ENCODE assay signal across 8 mouse cellular contexts in genomic region chr2:170220871-170221369, GRCm38 (mm10).
DNase-seq lines count a peak whose midpoint lies in the region; ATAC-seq and TF ChIP-seq lines count a peak whose summit lies in the region.

No protein-coding gene starts in this region.

- H3K36me3 ChIP-seq in embryonic facial prominence, embryonic 13.5 days: no peaks in the 10 kb centered on the region
- no peaks in the 10 kb centered on the region for H3K36me3 ChIP-seq in heart, embryonic 12.5 days
- H3K36me3 ChIP-seq in kidney, embryonic 14.5 days (ENCODE audit: control insufficient read depth, insufficient read depth, low read length): no peaks in the 10 kb centered on the region
- no peaks in the 10 kb centered on the region for H3K36me3 ChIP-seq in lung, embryonic 14.5 days (ENCODE audit: insufficient read depth)
- no peaks in the 10 kb centered on the region for H3K36me3 ChIP-seq in neural tube, embryonic 12.5 days

- no peak for TF ChIP-seq CTCF in lung, embryonic 14.5 days (IDR thresholded peaks at IDR 0.05; ENCODE audit: low read depth)

- H3K9ac ChIP-seq in embryonic facial prominence, embryonic 13.5 days: peak overlapping the region; percentile 67
- peak overlapping the region; percentile 71 for H3K9ac ChIP-seq in heart, embryonic 12.5 days
- H3K9ac ChIP-seq in kidney, embryonic 14.5 days (ENCODE audit: low read depth, low read length): peak overlapping the region; percentile 44; the same call in 1 of the 2 replicates
- H3K9ac ChIP-seq in lung, embryonic 14.5 days: peak overlapping the region; percentile 46
- peak overlapping the region; percentile 45; the same call in 1 of the 2 replicates for H3K9ac ChIP-seq in neural tube, embryonic 12.5 days

- peak overlapping the region; percentile 90 for H3K27ac ChIP-seq in embryonic facial prominence, embryonic 13.5 days
- peak overlapping the region; percentile 84 for H3K27ac ChIP-seq in heart, embryonic 12.5 days (ENCODE audit: poor library complexity, severe bottlenecking)
- peak overlapping the region; percentile 85 for H3K27ac ChIP-seq in kidney, embryonic 14.5 days (ENCODE audit: low read depth, low read length)
- peak overlapping the region; percentile 89 for H3K27ac ChIP-seq in lung, embryonic 14.5 days (ENCODE audit: low read depth)
- H3K27ac ChIP-seq in neural tube, embryonic 12.5 days: peak overlapping the region; percentile 50; the same call in 1 of the 2 replicates

- no peak; the same call in 1 of the 2 replicates for ATAC-seq in embryonic facial prominence, embryonic 13.5 days (ENCODE audit: insufficient number of reproducible peaks, insufficient read depth, low FRiP score, low TSS enrichment, low read depth)
- ATAC-seq in heart, embryonic 12.5 days (ENCODE audit: insufficient number of reproducible peaks, low FRiP score): peak; percentile 54
- peak; percentile 51 for ATAC-seq in kidney, embryonic 14.5 days (ENCODE audit: low FRiP score, low TSS enrichment)
- peak; percentile 33 for ATAC-seq in lung, embryonic 14.5 days (ENCODE audit: insufficient read depth)
- no peak for ATAC-seq in neural tube, embryonic 12.5 days (ENCODE audit: low FRiP score, low read depth)

- WGBS in embryonic facial prominence, embryonic 13.5 days: under 1% methylated on average over 20 of the region's 20 CpGs
- 0% methylated on average over 20 of the region's 20 CpGs for WGBS in heart, embryonic 12.5 days
- under 1% methylated on average over 20 of the region's 20 CpGs for WGBS in kidney, embryonic 14.5 days
- under 1% methylated on average over 20 of the region's 20 CpGs for WGBS in lung, embryonic 14.5 days
- whole genome bisulfite sequencing in neural tube, embryonic 12.5 days: 1% methylated on average over 20 of the region's 20 CpGs

- DNase-seq in urinary bladder, adult 2 months (ENCODE audit: low spot score): peak; percentile 29
- DNase-seq in urinary bladder, postnatal 10 days (ENCODE audit: low spot score): no peak
- DNase-seq in lung, embryonic 14.5 days: peak; percentile 84
- peak; percentile 26 to 53 for DNase-seq in urinary bladder, postnatal 36 days (ENCODE audit: low spot score in 2 of 2)

- H3K27me3 ChIP-seq in embryonic facial prominence, embryonic 13.5 days: no peaks in the 10 kb centered on the region
- H3K27me3 ChIP-seq in heart, embryonic 12.5 days (replicated peaks): no peaks in the 10 kb centered on the region
- no peaks in the 10 kb centered on the region for H3K27me3 ChIP-seq in kidney, embryonic 14.5 days (ENCODE audit: control insufficient read depth, insufficient read depth, low read length)
- H3K27me3 ChIP-seq in lung, embryonic 14.5 days (ENCODE audit: insufficient read depth, low read length): no peaks in the 10 kb centered on the region
- H3K27me3 ChIP-seq in neural tube, embryonic 12.5 days (replicated peaks): no peaks in the 10 kb centered on the region

- peak overlapping the region; percentile 43 for H3K4me3 ChIP-seq in embryonic facial prominence, embryonic 13.5 days
- peak overlapping the region; percentile 40 for H3K4me3 ChIP-seq in heart, embryonic 12.5 days
- H3K4me3 ChIP-seq in kidney, embryonic 14.5 days (ENCODE audit: low read length): peak overlapping the region; percentile 30
- H3K4me3 ChIP-seq in lung, embryonic 14.5 days (ENCODE audit: low read depth, low read length): peak overlapping the region; percentile 37
- peak overlapping the region; percentile 26 for H3K4me3 ChIP-seq in neural tube, embryonic 12.5 days

- no peaks in the 10 kb centered on the region for H3K9me3 ChIP-seq in embryonic facial prominence, embryonic 13.5 days
- no peaks in the 10 kb centered on the region for H3K9me3 ChIP-seq in heart, embryonic 12.5 days (replicated peaks)
- H3K9me3 ChIP-seq in kidney, embryonic 14.5 days (ENCODE audit: control insufficient read depth, low read length): no peaks in the 10 kb centered on the region
- no peaks in the 10 kb centered on the region for H3K9me3 ChIP-seq in lung, embryonic 14.5 days (ENCODE audit: low read depth, low read length)
- no peaks in the 10 kb centered on the region for H3K9me3 ChIP-seq in neural tube, embryonic 12.5 days

- peaks cover 53% of the 10 kb centered on the region for H3K4me1 ChIP-seq in embryonic facial prominence, embryonic 13.5 days
- H3K4me1 ChIP-seq in heart, embryonic 12.5 days (replicated peaks): peaks cover 53% of the 10 kb centered on the region
- H3K4me1 ChIP-seq in kidney, embryonic 14.5 days (ENCODE audit: control insufficient read depth, insufficient read depth, low read length): peaks cover 48% of the 10 kb centered on the region
- peaks cover 30% of the 10 kb centered on the region for H3K4me1 ChIP-seq in lung, embryonic 14.5 days (ENCODE audit: insufficient read depth)
- peaks cover 55% of the 10 kb centered on the region for H3K4me1 ChIP-seq in neural tube, embryonic 12.5 days

- H3K4me2 ChIP-seq in embryonic facial prominence, embryonic 13.5 days: peak overlapping the region; percentile 75
- H3K4me2 ChIP-seq in heart, embryonic 12.5 days: peak overlapping the region; percentile 88
- H3K4me2 ChIP-seq in kidney, embryonic 14.5 days (replicated peaks; ENCODE audit: low read depth, low read length): peak overlapping the region; percentile 74
- H3K4me2 ChIP-seq in lung, embryonic 14.5 days: peak overlapping the region; percentile 81
- peak overlapping the region; percentile 63 for H3K4me2 ChIP-seq in neural tube, embryonic 12.5 days (replicated peaks)

Comparison
In these comparisons a context has a peak if more than half of its experiments do, and no peak if none do; other contexts are left out.
1. ATAC-seq: peak in heart, embryonic 12.5 days (single experiment), kidney, embryonic 14.5 days (single experiment) and lung, embryonic 14.5 days (single experiment); none in embryonic facial prominence, embryonic 13.5 days (single experiment) and neural tube, embryonic 12.5 days (single experiment).
2. Peak in every context shown above with its lines, with median percentiles within 50 percentile points of each other: H3K27ac ChIP-seq, H3K4me2 ChIP-seq, H3K4me3 ChIP-seq and H3K9ac ChIP-seq.